Mouse (Mus musculus) liver, embryonic 16.5 days (tissue): ENCODE results near the gene Dnajb1. TPM values are rescaled to one million over a fixed set of nuclear protein-coding genes. Genes with fewer than 3 reads are reported as not detected.

ENCODE experiments used
- ATAC-seq: fragments of 200-750 bp; cut with Nextera tagmentation; 2 replicates; pipeline ENCODE4 v1.8.0; 2017; ENCODE audit warnings: low read depth, mild to moderate bottlenecking, moderate number of reproducible peaks, moderate library complexity
- H3K27ac ChIP-seq: fragments of 300-500 bp; sonication (generic); 2 replicates; pipeline ENCODE4 v1.5.1; 2014; ENCODE audit warnings: mild to moderate bottlenecking, low read length
- H3K27me3 ChIP-seq: fragments of 300-500 bp; sonication (generic); 2 replicates; pipeline ENCODE4 v1.6.1; 2014; ENCODE audit warnings: low read depth, low read length, mixed read lengths; ENCODE audit not compliant: control insufficient read depth, insufficient read depth
- H3K36me3 ChIP-seq: fragments of 300-500 bp; sonication (generic); 2 replicates; pipeline ENCODE4 v1.6.1; 2014; ENCODE audit warnings: mild to moderate bottlenecking; ENCODE audit not compliant: control insufficient read depth, insufficient read depth
- H3K4me1 ChIP-seq: fragments of 300-500 bp; sonication (generic); 2 replicates; pipeline ENCODE4 v1.6.1; 2014; ENCODE audit warnings: low read depth, low read length, mixed read lengths; ENCODE audit not compliant: control insufficient read depth
- H3K4me2 ChIP-seq: fragments of 300-500 bp; sonication (generic); 2 replicates; pipeline ENCODE4 v1.6.1; 2014; ENCODE audit warnings: low read depth, low read length, mixed read lengths
- H3K4me3 ChIP-seq: fragments of 300-500 bp; sonication (generic); 2 replicates; pipeline ENCODE4 v1.5.1; 2014; ENCODE audit warnings: low read depth, mild to moderate bottlenecking, low read length
- H3K9ac ChIP-seq: fragments of 300-500 bp; sonication (generic); 2 replicates; pipeline ENCODE4 v1.6.1; 2014; ENCODE audit warnings: low read depth, low read length
- H3K9me3 ChIP-seq: fragments of 300-500 bp; sonication (generic); replicated peaks from 2 replicates; pipeline ENCODE4 v1.6.1; 2016; ENCODE audit warnings: low read length; ENCODE audit not compliant: control insufficient read depth
- WGBS: fragments of 180-500 bp; shearing (Covaris S2); extraction: QIAGEN DNeasy Blood & Tissue Kit; methylation state at CpG from one replicate; pipeline ENCODE4 v1.1.7; 2014; ENCODE audit not compliant: insufficient replicate concordance; 5-methylcytosine and 5-hydroxymethylcytosine counted together
- polyA plus RNA-seq: library from polyadenylated mRNA; unstranded; fragments of >200 nt; fragmentation: Nextera tagmentation; extraction: Ambion mirVana; gene quantifications from 2 replicates; pipeline ENCODE4 v1.2.1, GENCODE M21; 2015

Dnajb1 gene
- polyA plus RNA-seq, result 50.1 and 51.7 TPM in 2 replicates

DNA sequence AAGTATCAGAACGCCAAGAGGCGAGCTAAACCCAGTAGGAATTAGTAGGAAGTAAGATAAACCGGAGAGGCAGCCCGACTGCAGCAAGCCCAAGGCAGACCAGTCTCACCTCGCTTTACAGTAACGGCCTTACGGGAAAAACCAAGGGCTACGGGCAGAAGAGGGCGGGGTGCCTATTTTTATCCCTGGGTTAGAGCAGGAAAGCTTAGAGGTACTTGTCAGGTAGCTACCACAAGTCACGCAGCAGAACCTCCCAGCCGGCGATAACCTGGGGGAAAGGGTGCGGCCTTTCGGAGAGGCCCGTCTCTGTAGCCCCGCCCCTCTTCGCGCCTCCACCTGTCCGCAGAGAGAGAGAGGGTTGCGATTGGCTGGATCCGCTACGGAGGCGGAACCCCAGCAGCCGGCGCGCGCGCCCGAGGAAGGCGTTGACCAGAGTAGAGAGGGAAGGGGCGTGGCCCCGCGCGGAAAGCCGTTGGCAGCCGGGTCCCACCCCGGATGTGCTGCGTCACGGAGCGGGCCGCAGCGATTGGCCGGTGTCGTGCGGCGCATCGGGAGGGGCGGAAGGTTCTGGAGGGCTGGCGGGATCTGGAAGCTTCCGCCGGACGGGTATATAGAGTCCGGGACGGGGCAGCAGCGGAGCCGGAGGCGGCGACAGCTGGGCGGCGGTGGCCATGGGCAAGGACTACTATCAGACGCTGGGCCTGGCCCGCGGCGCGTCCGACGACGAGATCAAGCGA lies at the start of gene Dnajb1, which contains the start of gene Tecr:
Gene Dnajb1, plus strand, starts transcription at position 533 of the 737 bp plus-strand sequence.
Gene Tecr, minus strand, starts transcription at position 311 of the 737 bp plus-strand sequence.
- peak within 1 kb of the TSS; percentile 91 for H3K9ac ChIP-seq
- H3K4me2 ChIP-seq, result peak within 1 kb of the TSS; percentile 85
- peak; percentile 90 for ATAC-seq
- peak within 1 kb of the TSS; percentile 84 for H3K4me3 ChIP-seq
- no peaks in the 10 kb centered on the region for H3K9me3 ChIP-seq
- peak within 1 kb of the TSS; percentile 99 for H3K27ac ChIP-seq
- WGBS, result under 1% methylated on average over 69 of the region's 69 CpGs
- H3K27me3 ChIP-seq, result no peaks in the 10 kb centered on the region
- H3K36me3 ChIP-seq, result peaks cover 36% of the 10 kb centered on the region
- peaks cover 52% of the 10 kb centered on the region for H3K4me1 ChIP-seq

- ATAC-seq, result peak; percentile 53
- 15% methylated on average over 3 of the region's 3 CpGs for WGBS
- Histone ChIP-seq H3K27me3 (no peaks in the 10 kb centered on the region), H3K36me3 (no peaks in the 10 kb centered on the region), H3K4me1 (peaks cover 37% of the 10 kb centered on the region), H3K9ac (peak overlapping the region; percentile 26), H3K9me3 (no peaks in the 10 kb centered on the region), H3K27ac (peak overlapping the region; percentile 39; the same call in 1 of the 2 replicates), H3K4me3 (peak overlapping the region; percentile 9; the same call in 1 of the 2 replicates), H3K4me2 (peak overlapping the region; percentile 45)
Measured at GRCm38 (mm10) chr8:83562669-83563068, 45.3 kb upstream of the Dnajb1 start.

- Histone ChIP-seq H3K4me2 (no peak overlapping the region; the same call in 1 of the 2 replicates), H3K4me3 (no peak overlapping the region), H3K27me3 (no peaks in the 10 kb centered on the region), H3K9ac (peak overlapping the region; percentile 26; the same call in 1 of the 2 replicates), H3K27ac (no peak overlapping the region), H3K36me3 (no peaks in the 10 kb centered on the region), H3K9me3 (no peaks in the 10 kb centered on the region), H3K4me1 (peaks cover 42% of the 10 kb centered on the region)
- WGBS, result 67% methylated on average over 4 of the region's 4 CpGs
- ATAC-seq, result no peak
Measured at GRCm38 (mm10) chr8:83563246-83563645, 44.7 kb upstream of the Dnajb1 start.

DNA sequence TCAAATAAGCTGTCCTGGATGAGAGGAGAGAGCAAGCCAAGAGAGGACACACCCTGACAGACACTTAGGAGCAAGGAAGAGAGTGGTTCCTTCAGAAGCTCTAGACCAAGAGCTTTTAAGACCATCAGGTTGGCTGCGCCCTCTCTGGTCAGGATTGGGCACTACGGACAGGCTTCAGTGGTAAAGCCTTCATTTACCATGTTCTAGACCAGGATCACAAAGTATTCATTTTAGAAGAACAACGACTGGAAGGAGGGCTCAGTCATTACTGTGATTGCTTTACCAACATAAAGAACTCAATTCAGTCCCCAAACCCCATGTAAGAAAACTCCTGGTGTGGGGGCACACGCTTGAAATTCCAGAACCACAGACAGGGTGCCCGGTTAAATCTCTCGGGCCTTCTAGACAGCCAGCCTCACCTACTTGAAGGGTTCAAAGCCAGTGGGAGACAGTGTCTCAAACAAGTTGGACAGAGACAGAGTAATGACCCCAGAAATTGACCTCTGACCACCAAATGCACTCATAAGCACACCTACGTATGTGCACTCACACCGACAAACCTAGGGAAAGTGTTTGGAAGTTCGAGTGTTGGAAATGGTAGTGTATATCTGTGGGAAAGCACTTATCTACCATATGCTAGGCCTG lies 42.1 kb upstream of the Dnajb1 start:
- H3K4me2 ChIP-seq, result peak overlapping the region; percentile 88
- H3K27ac ChIP-seq, result 0 out of 2 replicates have a peak overlapping the region, but pooled peaks have one; percentile 47
- H3K4me3 ChIP-seq, result peak overlapping the region; percentile 91
- H3K27me3 ChIP-seq, result no peaks in the 10 kb centered on the region
- H3K4me1 ChIP-seq, result peaks cover 44% of the 10 kb centered on the region
- no peaks in the 10 kb centered on the region for H3K9me3 ChIP-seq
- WGBS, result 73% methylated on average over 9 of the region's 9 CpGs
- ATAC-seq, result peak; percentile 55
- H3K36me3 ChIP-seq, result 0 out of 2 replicates have a peak, but pooled peaks cover 4% of the 10 kb centered on the region
- 0 out of 2 replicates have a peak overlapping the region, but pooled peaks have one; percentile 10 for H3K9ac ChIP-seq

DNA sequence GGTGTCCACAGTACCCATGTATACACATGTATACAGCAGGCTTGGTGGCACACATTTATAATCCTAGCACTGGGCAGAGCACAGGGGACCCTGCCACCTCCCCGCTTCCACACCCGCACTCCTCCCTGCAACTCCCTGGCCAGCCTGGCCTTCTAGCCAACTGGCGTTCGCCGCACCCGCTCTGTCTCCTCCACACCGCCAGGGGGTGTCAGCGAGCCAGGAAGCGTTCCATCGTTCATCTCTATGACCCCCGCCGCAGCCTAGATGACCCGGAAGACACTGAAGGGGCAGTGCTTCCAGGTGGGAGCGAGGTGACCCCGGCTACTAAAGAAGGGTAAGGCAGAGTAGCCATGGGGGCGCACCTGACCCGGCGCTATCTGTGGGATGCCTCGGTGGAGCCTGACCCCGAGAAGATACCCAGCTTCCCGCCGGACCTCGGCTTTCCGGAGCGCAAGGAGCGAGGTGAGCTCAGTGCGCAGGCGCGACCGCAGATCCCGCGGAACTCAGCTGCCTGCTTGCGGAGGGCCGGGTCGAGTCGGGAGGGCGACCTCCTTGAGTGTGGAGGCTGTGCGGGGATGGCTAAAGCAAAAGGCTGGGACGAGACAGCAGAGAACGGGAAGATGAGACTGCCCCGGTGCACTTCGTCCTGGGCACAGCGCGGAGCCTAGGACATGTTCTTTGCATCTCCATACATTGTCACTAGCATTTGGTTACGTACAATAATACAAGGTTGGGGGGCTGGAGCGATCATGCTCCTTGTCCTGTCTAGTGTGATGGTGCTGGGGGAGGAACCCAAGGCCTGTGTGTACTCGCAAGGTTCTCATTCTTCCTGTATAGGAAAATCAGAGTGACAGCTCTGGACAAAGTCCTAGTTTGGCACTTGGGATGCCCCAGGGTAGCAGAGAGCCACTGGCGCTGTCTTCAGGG lies 41.3 kb upstream of the Dnajb1 start, which contains the start of gene Ndufb7:
Gene Ndufb7, plus strand, starts transcription at position 203 of the 927 bp plus-strand sequence.
- ATAC-seq, result peak; percentile 82
- Histone ChIP-seq H3K4me3 (peak within 1 kb of the TSS; percentile 91), H3K27ac (peak within 1 kb of the TSS; percentile 82), H3K4me2 (peak within 1 kb of the TSS; percentile 88), H3K4me1 (peaks cover 44% of the 10 kb centered on the region), H3K36me3 (peaks cover 9% of the 10 kb centered on the region), H3K27me3 (no peaks in the 10 kb centered on the region), H3K9ac (peak within 1 kb of the TSS; percentile 90), H3K9me3 (no peaks in the 10 kb centered on the region)
- under 1% methylated on average over 48 of the region's 48 CpGs for WGBS

- peak overlapping the region; percentile 88 for H3K4me2 ChIP-seq
- H3K9ac ChIP-seq, result peak overlapping the region; percentile 90
- H3K4me3 ChIP-seq, result peak overlapping the region; percentile 91
- H3K27me3 ChIP-seq, result no peaks in the 10 kb centered on the region
- ATAC-seq, result no peak
- H3K27ac ChIP-seq, result no peak overlapping the region
- H3K4me1 ChIP-seq, result peaks cover 35% of the 10 kb centered on the region
- H3K36me3 ChIP-seq, result peaks cover 18% of the 10 kb centered on the region
- WGBS, result 54% methylated on average over 3 of the region's 3 CpGs
- no peaks in the 10 kb centered on the region for H3K9me3 ChIP-seq
Measured at GRCm38 (mm10) chr8:83567668-83568067, 40.3 kb upstream of the Dnajb1 start.

- Histone ChIP-seq H3K9ac (no peak overlapping the region), H3K4me3 (no peak overlapping the region)
- no peak for ATAC-seq
Measured at GRCm38 (mm10) chr8:83568128-83568527, 39.9 kb upstream of the Dnajb1 start.

DNA sequence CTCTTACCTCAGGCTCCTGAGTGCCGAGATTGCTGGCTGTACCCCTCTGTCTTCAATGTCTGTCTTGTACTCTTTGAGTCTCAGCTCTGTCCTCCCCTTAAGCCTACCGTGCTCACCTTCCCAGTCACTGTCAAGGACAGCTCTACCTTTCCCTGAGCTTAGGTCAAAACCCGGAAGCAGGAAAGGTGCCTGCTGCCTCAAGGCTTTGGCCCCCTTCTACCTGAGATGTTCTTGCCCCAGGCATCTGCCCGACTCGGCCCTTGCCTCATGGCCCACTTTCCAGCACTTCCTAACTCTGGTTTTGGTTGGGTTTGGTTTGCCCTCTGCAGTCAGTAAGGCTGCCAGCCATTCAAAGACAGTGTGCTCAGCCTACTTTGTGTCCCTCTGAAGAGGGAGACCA lies 39.2 kb upstream of the Dnajb1 start:
- no peaks in the 10 kb centered on the region for H3K9me3 ChIP-seq
- 66% methylated on average over 5 of the region's 5 CpGs for WGBS
- ATAC-seq, result no peak
- peaks cover 29% of the 10 kb centered on the region for H3K4me1 ChIP-seq
- no peak overlapping the region for H3K27ac ChIP-seq
- no peak overlapping the region for H3K4me3 ChIP-seq
- H3K4me2 ChIP-seq, result no peak overlapping the region
- H3K36me3 ChIP-seq, result peaks cover 18% of the 10 kb centered on the region
- H3K27me3 ChIP-seq, result no peaks in the 10 kb centered on the region
- no peak overlapping the region for H3K9ac ChIP-seq

More at GRCm38 (mm10) chr8:83568128-83568527, 39.9 kb upstream of the Dnajb1 start:
- 64% methylated on average over 5 of the region's 5 CpGs for WGBS
- H3K27me3 ChIP-seq, result no peaks in the 10 kb centered on the region
- H3K9me3 ChIP-seq, result no peaks in the 10 kb centered on the region
- peaks cover 30% of the 10 kb centered on the region for H3K4me1 ChIP-seq
- no peak overlapping the region for H3K27ac ChIP-seq
- H3K4me2 ChIP-seq, result no peak overlapping the region
- H3K36me3 ChIP-seq, result peaks cover 18% of the 10 kb centered on the region
